Mouse (Mus musculus) liver, embryonic 16.5 days (tissue): ENCODE data around the gene Csrp2. TPM values are rescaled to one million over a fixed set of nuclear protein-coding genes. Genes with fewer than 3 reads are reported as not detected.

ENCODE experiments used
- ATAC-seq: fragments of 200-750 bp; cut with Nextera tagmentation; 2 replicates; pipeline ENCODE4 v1.8.0; 2017; ENCODE audit warnings: low read depth, mild to moderate bottlenecking, moderate number of reproducible peaks, moderate library complexity
- H3K27ac ChIP-seq: fragments of 300-500 bp; sonication (generic); 2 replicates; pipeline ENCODE4 v1.5.1; 2014; ENCODE audit warnings: mild to moderate bottlenecking, low read length
- H3K27me3 ChIP-seq: fragments of 300-500 bp; sonication (generic); 2 replicates; pipeline ENCODE4 v1.6.1; 2014; ENCODE audit warnings: low read depth, low read length, mixed read lengths; ENCODE audit not compliant: control insufficient read depth, insufficient read depth
- H3K36me3 ChIP-seq: fragments of 300-500 bp; sonication (generic); 2 replicates; pipeline ENCODE4 v1.6.1; 2014; ENCODE audit warnings: mild to moderate bottlenecking; ENCODE audit not compliant: control insufficient read depth, insufficient read depth
- H3K4me1 ChIP-seq: fragments of 300-500 bp; sonication (generic); 2 replicates; pipeline ENCODE4 v1.6.1; 2014; ENCODE audit warnings: low read depth, low read length, mixed read lengths; ENCODE audit not compliant: control insufficient read depth
- H3K4me2 ChIP-seq: fragments of 300-500 bp; sonication (generic); 2 replicates; pipeline ENCODE4 v1.6.1; 2014; ENCODE audit warnings: low read depth, low read length, mixed read lengths
- H3K4me3 ChIP-seq: fragments of 300-500 bp; sonication (generic); 2 replicates; pipeline ENCODE4 v1.5.1; 2014; ENCODE audit warnings: low read depth, mild to moderate bottlenecking, low read length
- H3K9ac ChIP-seq: fragments of 300-500 bp; sonication (generic); 2 replicates; pipeline ENCODE4 v1.6.1; 2014; ENCODE audit warnings: low read depth, low read length
- H3K9me3 ChIP-seq: fragments of 300-500 bp; sonication (generic); replicated peaks from 2 replicates; pipeline ENCODE4 v1.6.1; 2016; ENCODE audit warnings: low read length; ENCODE audit not compliant: control insufficient read depth
- WGBS: fragments of 180-500 bp; shearing (Covaris S2); extraction: QIAGEN DNeasy Blood & Tissue Kit; methylation state at CpG from one replicate; pipeline ENCODE4 v1.1.7; 2014; ENCODE audit not compliant: insufficient replicate concordance; 5-methylcytosine and 5-hydroxymethylcytosine counted together
- polyA plus RNA-seq: library from polyadenylated mRNA; unstranded; fragments of >200 nt; fragmentation: Nextera tagmentation; extraction: Ambion mirVana; gene quantifications from 2 replicates; pipeline ENCODE4 v1.2.1, GENCODE M21; 2015

Gene Csrp2
- polyA plus RNA-seq, 1 experiment from 2014 or later, result 15.5 TPM

- H3K9ac ChIP-seq, result no peak overlapping the region
- no peak overlapping the region for H3K27ac ChIP-seq
- no peak overlapping the region for H3K4me2 ChIP-seq
- no peaks in the 10 kb centered on the region for H3K9me3 ChIP-seq
- no peaks in the 10 kb centered on the region; the same call in 1 of the 2 replicates for H3K36me3 ChIP-seq
- H3K27me3 ChIP-seq, result no peaks in the 10 kb centered on the region
- no peaks in the 10 kb centered on the region for H3K4me1 ChIP-seq
- 73% methylated on average over 9 of the region's 9 CpGs for WGBS
- no peak for ATAC-seq
- no peak overlapping the region for H3K4me3 ChIP-seq
Observed at GRCm38 (mm10) chr10:110971998-110972397, 52.4 kb downstream of the Csrp2 start.

GRCm38 (mm10) chr10:110974463-110974862 is 54.9 kb downstream of the Csrp2 start:
- H3K27me3 ChIP-seq, result no peaks in the 10 kb centered on the region
- no peak overlapping the region for H3K9ac ChIP-seq
- no peak for ATAC-seq
- H3K27ac ChIP-seq, result no peak overlapping the region
- no peaks in the 10 kb centered on the region; the same call in 1 of the 2 replicates for H3K36me3 ChIP-seq
- no peaks in the 10 kb centered on the region; the same call in 1 of the 2 replicates for H3K4me1 ChIP-seq
- no peak overlapping the region for H3K4me3 ChIP-seq
- H3K4me2 ChIP-seq, result no peak overlapping the region
- no peaks in the 10 kb centered on the region for H3K9me3 ChIP-seq
- WGBS, result 59% methylated on average over 3 of the region's 3 CpGs

GRCm38 (mm10) chr10:110974885-110975284 is 55.3 kb downstream of the Csrp2 start:
- Histone ChIP-seq H3K4me2 (no peak overlapping the region), H3K36me3 (no peaks in the 10 kb centered on the region; the same call in 1 of the 2 replicates), H3K9me3 (no peaks in the 10 kb centered on the region), H3K27me3 (no peaks in the 10 kb centered on the region), H3K27ac (no peak overlapping the region), H3K4me3 (no peak overlapping the region), H3K4me1 (no peaks in the 10 kb centered on the region; the same call in 1 of the 2 replicates), H3K9ac (no peak overlapping the region)
- 66% methylated on average over 1 of the region's 1 CpGs for WGBS
- ATAC-seq, result no peak

- no peaks in the 10 kb centered on the region; the same call in 1 of the 2 replicates for H3K4me1 ChIP-seq
- H3K4me3 ChIP-seq, result no peak overlapping the region
- no peak overlapping the region for H3K4me2 ChIP-seq
- no peak overlapping the region for H3K9ac ChIP-seq
- no peaks in the 10 kb centered on the region for H3K27me3 ChIP-seq
- WGBS, result 6% methylated on average over 1 of the region's 1 CpGs
- no peak overlapping the region for H3K27ac ChIP-seq
- no peak for ATAC-seq
- H3K36me3 ChIP-seq, result no peaks in the 10 kb centered on the region
- no peaks in the 10 kb centered on the region for H3K9me3 ChIP-seq
Observed at GRCm38 (mm10) chr10:110976046-110976445, 56.5 kb downstream of the Csrp2 start.

- Histone ChIP-seq H3K27me3 (no peaks in the 10 kb centered on the region), H3K9me3 (no peaks in the 10 kb centered on the region), H3K4me3 (no peak overlapping the region), H3K27ac (no peak overlapping the region), H3K9ac (no peak overlapping the region), H3K36me3 (no peaks in the 10 kb centered on the region), H3K4me2 (no peak overlapping the region), H3K4me1 (no peaks in the 10 kb centered on the region; the same call in 1 of the 2 replicates)
- WGBS, result 41% methylated on average over 2 of the region's 2 CpGs
- ATAC-seq, result no peak
Observed at GRCm38 (mm10) chr10:110977379-110977778, 57.8 kb downstream of the Csrp2 start.

GRCm38 (mm10) chr10:110979431-110979830 is 59.8 kb downstream of the Csrp2 start:
- Histone ChIP-seq H3K4me1 (no peaks in the 10 kb centered on the region; the same call in 1 of the 2 replicates), H3K9me3 (no peaks in the 10 kb centered on the region), H3K27me3 (no peaks in the 10 kb centered on the region), H3K27ac (no peak overlapping the region), H3K4me2 (no peak overlapping the region), H3K36me3 (no peaks in the 10 kb centered on the region), H3K4me3 (no peak overlapping the region), H3K9ac (no peak overlapping the region)
- no peak for ATAC-seq
- WGBS, result 22% methylated on average over 2 of the region's 2 CpGs

- Histone ChIP-seq H3K36me3 (no peaks in the 10 kb centered on the region), H3K4me1 (no peaks in the 10 kb centered on the region; the same call in 1 of the 2 replicates), H3K9me3 (no peaks in the 10 kb centered on the region), H3K4me2 (no peak overlapping the region), H3K9ac (no peak overlapping the region), H3K27me3 (no peaks in the 10 kb centered on the region), H3K4me3 (no peak overlapping the region), H3K27ac (no peak overlapping the region)
- ATAC-seq, result no peak
- WGBS, result 74% methylated on average over 6 of the region's 6 CpGs
Observed at GRCm38 (mm10) chr10:110980441-110980840, 60.9 kb downstream of the Csrp2 start.

GRCm38 (mm10) chr10:110982771-110983170 is 63.2 kb downstream of the Csrp2 start:
- Histone ChIP-seq H3K4me2 (no peak overlapping the region), H3K27ac (no peak overlapping the region), H3K9ac (no peak overlapping the region), H3K36me3 (no peaks in the 10 kb centered on the region), H3K4me1 (no peaks in the 10 kb centered on the region; the same call in 1 of the 2 replicates), H3K4me3 (no peak overlapping the region), H3K9me3 (no peaks in the 10 kb centered on the region), H3K27me3 (no peaks in the 10 kb centered on the region)
- ATAC-seq, result peak; percentile 49; the same call in 1 of the 2 replicates
- 65% methylated on average over 4 of the region's 4 CpGs for WGBS

- 74% methylated on average over 17 of the region's 17 CpGs for WGBS
- H3K9me3 ChIP-seq, result no peaks in the 10 kb centered on the region
- no peaks in the 10 kb centered on the region for H3K36me3 ChIP-seq
- H3K4me3 ChIP-seq, result no peak overlapping the region
- no peak for ATAC-seq
- no peak overlapping the region for H3K4me2 ChIP-seq
- no peak overlapping the region for H3K9ac ChIP-seq
- H3K27me3 ChIP-seq, result no peaks in the 10 kb centered on the region
- H3K4me1 ChIP-seq, result peaks cover 7% of the 10 kb centered on the region
- no peak overlapping the region for H3K27ac ChIP-seq
Observed at GRCm38 (mm10) chr10:110986682-110987081, 67.1 kb downstream of the Csrp2 start.
